Mouse (Mus musculus) frontal cortex, postnatal 10 days (tissue): ENCODE measurements at regions not wholly inside any gene's neighbourhood (a gene's known extent, or its start where the extent isn't known, plus 50 kb on each side); places are given as distances from the start of the nearest gene placed in this dataset.

ENCODE experiments used
- DNase-seq, 2 experiments: peaks; one replicate each; pipeline ENCODE4 v3.0.0; 2022; ENCODE audit warnings: low spot score in 2 of 2, mixed read lengths in 1 of 2

DNA sequence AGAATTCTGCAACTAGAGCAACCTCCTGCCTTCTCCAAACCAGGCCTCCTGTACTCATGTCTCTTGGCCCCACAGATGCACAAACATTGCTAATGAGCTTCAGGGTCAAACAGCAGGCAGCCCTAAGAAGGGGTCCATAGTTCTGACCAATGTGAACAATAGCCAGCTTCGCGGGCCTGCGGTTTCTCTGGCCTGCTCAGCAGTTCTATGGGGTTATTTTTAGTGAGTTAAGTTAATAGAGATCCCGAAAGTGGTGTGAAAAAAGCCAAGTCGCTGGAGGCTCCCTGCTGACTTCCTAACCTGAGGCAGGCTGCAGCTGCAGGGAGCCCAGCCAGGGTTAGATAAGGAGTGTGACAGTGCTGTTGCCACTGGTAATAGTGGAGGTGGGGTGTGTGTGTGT, 106.6 kb downstream of the Pdcd6ip start:
- DNase-seq: no peak

DNA sequence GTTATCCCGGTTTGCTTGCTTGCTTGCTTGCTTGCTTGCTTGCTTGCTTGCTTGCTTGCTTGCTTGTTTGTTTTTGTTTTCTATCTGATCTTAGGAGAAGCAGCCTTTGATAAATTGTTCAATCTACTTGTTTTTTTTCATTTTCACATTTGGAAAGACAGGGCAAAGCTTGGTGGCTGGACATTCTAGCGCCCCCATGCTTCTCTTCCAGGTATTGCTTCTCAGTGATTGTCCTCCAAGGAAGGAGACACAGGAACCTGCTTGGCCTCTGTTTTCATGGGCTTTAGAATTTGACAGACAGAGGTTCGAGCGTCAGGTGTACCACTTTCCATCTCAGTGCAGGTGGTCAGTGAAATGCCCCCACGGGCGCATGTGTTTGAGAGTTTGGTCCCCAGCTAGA, 120.8 kb downstream of the Pdcd6ip start:
- DNase-seq: no peak

DNA sequence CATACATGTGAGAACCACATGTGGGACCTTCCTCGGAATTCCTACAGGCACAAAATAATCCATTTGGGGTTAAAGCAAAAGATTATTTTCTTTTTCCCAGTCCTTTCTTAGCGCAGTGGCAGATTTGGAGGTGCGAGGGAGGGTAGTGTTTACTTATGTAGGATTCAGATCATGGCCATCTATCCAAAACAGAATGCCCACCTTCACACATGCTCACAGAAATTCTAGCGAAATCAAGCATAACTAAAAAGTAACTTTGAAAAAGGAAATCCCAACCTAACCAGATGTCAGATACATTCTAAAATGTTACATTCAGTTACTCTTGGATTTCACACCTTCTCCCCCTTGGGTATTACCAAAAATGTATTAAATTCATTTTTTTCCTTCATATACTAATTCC, 121.6 kb downstream of the Pdcd6ip start:
- DNase-seq: no peak

DNA sequence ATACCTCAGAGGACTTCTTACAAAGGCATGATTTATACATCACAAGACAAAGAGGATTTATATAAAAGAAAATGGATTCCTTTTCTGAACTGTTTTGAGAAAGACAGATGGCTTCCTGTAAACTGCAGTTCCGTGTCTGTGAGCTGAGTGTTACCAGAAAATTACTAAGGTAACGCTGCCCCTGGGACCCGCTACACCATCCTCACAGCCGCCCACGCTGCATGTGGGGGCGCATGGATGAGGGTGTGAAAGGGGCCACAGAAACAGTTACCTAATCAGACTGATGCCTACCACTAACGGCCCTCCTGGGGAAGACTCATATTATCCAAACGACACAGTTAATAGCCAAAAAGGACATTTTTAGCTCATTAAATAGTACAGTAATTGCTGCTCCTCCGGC, 129.8 kb downstream of the Pdcd6ip start:
- no peak for DNase-seq

DNA sequence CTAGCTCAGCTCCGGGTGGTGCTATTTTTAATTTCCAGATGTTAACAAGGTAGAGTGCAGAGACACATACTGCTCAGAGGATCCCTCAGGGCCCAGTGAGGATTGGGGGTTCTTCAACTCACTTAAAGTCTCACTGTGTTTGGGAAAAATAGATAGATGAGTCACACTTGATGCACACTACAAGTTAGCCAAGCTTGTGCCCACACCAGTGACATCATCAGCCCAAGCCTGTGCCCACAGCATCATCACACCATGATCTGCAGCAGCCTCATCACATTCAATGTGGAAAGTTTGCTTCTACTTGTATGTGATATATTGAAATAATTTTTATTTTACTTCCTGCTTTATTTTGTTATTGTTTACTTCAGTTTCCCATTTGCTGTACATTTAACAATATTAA, 139.2 kb downstream of the Pdcd6ip start:
- no peak for DNase-seq

DNA sequence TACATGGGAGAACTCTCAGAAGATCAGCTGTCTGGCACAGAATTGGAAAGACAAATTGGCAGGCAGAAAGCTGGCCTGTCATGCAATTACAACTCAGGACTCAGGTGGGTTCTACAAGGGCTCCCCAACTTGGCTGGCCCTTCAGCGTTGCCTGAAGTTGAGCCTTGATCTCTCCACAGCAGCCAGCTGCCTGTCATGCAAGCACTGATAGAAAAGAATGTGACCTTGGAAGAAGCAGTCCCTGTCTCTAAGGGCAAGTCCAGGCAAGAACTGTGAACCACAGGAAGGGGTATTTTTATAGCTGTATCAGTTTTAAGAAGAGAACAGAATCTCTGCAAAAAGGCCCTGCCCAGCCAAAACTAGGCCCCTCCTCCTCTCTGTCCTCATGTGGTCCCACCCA, 140.4 kb downstream of the Pdcd6ip start:
- no peak for DNase-seq

DNA sequence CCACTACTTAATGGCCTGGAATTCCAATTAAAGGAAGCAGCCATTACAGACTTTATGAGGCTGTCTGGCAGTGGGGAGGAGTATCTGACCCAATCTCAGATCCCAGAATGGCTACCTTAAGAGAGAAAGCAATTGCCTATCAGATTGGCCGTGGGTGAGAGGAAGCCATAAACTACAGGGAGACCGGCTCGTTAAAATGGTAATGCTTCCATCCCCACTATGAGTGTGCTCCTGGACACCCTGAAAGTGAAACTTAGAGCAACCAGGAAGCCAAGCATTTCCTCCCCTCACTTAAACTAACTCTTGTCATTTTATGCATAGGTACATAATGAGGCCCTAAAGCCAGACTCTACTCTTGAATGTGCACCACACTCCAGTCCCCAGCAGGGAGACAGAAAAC, 141.4 kb downstream of the Pdcd6ip start:
- DNase-seq: no peak

DNA sequence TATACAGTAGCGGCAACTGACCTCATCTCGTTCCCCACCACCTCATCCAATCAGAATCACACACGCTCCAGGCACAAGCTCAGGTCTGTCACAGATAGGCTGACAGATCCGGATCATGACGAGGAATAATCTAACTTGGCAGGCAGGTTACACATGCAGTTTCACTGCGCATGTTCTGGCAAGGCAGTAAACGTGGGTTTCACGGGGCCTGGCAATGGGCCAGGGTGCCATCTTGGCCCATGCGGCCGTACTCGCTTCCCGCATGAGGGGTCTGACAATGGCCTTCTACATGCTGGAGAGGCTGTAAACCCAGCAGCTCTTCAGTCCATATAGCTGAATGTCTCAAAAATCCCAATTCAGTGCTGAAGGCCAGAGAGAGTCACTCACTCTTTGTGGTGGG, 154.1 kb downstream of the Pdcd6ip start:
- DNase-seq: no peak

DNA sequence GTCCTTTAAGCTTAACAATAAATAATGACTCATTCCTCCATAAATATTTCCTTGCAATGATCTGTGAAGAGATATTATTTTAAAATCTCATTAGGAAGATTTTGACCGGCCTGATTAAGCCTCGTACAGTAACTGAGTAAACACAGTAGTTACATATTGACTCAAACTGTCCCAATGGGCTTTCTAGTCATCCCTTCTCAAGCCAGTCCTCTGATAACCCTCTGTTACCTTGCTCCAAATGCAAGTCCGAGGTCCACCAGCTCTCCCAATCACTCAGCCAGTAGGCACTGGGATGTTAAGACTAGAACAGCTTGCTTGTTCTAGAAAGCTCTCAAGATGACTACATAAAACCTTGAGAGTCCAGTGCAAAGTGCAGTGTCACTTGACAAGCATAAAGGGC, 160.6 kb downstream of the Pdcd6ip start:
- no peak for DNase-seq

DNA sequence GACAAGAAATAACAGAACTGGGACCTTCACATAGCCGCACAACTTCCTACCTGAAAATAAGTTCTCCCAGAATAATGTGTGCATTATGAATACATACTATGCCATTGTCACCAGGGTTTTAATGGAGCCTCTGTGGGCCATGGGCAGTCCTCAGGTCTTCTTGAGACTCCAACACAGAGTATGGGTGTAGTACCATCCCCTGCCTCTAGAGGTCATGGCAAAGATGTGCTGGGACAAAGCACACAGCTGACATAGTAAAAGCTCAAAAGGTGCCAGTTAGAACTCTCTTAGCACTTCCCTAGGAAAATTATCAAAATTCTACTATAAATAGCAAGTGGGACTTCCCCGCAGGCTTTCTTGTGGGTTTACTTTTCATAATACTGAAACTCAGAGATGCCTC, 179.5 kb downstream of the Pdcd6ip start:
- no peak for DNase-seq

DNA sequence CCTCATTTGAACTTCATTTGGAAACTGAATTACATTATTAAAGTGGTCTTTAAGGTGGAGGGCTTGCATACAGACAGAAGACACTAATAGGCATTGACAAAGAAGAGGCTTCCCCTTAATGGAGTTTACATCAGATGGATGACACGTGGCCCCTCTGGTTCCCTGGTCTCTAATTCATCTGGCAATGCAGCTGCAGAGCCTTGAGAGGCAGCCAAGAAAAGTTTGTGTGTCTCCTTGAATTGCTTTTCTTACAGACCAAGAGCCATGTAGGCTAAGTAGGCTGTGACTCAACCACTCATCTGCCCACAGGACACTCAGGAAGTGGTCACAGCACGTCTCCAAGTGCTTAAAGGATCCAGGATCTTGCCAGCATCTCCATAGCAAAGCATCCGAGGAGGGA, 183.8 kb downstream of the Pdcd6ip start:
- no peak for DNase-seq

DNA sequence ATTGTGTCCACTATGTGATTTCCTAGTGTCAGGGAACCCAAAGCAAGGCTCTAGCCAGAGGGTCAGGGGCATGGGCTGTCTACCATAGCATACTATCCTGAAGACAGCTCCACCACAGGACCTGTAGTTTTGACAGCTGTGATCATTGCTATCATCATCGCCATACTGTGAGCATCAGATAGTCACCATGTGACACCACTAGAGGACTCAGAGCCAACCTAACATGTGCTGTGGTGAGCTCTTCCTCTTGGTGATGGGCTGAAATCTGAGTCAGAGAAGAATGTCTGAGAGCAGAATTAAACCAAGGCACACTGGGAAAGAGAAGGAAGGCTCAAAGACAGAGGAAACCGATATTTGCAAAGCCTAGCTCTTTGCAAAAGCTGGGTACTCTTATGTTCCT, 184.9 kb downstream of the Pdcd6ip start:
- DNase-seq: no peak

DNA sequence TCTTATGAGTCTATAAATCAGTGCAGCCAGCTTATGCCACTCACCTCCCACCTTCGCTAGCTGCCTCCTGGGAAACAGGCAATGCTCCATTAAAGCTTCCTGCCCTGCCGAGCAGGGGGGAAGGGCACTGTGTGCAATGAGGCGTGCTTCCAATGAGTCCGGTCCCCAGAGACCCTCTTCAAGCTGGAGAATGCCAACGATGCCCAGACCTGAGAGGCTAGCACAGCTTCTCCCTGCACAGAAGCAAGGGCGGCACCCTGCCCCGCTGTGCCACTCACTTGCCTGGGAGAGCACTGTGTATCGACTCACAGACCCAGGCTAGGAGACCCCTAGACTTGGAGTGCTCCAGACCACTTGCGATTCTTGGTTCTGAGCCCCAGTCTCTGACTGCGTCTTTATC, 188.3 kb downstream of the Pdcd6ip start:
- DNase-seq: no peak

DNA sequence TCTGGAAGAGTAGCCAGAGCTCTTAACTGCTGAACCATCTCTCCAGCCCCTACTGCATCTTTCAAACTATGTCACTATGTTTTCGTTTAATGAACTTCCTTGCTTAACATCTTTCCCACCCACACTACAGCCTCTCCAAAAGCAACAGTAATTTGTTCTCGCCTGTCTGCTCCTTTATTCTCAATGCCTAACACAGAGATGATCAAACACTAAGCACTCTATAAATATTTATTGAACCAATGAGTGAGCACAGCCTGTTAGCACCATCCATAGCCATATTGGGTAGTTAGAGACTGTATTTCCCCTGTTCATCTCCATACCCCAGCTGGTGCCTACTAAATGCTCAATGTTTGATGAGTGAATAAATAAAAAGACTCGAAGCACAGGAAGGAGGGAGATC, 189.6 kb downstream of the Pdcd6ip start:
- no peak for DNase-seq

DNA sequence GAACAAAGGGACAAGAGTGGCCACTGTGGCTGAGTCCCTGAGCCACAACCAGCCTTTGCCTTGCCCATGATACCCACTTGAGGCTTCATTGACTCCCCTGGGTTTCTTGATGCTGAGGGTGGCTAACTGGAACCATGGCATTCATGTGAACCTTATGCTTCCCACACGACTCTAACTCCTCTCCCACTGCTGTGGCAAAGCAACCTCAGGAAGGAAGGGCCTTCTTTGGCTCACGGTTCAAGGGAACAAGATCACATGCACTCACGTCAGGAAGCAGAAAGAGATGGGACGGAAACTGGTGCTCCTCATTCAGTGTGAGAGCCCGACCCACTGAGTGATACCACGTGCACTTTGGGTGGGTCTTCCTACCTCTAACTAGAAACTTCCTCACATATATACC, 190.3 kb downstream of the Pdcd6ip start:
- DNase-seq: no peak

DNA sequence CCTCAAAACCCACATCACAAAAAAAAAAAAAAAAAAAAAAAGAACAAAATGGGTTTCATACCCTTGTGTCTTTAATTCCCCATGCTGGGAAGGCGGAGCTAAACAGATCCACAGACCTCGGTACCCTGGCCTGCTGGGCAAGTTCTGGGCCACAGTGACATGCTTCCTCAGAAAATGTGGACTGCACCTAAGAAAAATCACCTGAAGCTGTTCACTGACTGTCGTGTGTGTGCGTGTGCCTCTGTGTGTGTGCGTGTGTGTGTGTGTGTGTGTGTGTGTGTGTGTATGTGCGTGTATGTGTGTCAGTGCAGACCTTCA, 192.4 kb downstream of the Pdcd6ip start:
- no peak for DNase-seq

DNA sequence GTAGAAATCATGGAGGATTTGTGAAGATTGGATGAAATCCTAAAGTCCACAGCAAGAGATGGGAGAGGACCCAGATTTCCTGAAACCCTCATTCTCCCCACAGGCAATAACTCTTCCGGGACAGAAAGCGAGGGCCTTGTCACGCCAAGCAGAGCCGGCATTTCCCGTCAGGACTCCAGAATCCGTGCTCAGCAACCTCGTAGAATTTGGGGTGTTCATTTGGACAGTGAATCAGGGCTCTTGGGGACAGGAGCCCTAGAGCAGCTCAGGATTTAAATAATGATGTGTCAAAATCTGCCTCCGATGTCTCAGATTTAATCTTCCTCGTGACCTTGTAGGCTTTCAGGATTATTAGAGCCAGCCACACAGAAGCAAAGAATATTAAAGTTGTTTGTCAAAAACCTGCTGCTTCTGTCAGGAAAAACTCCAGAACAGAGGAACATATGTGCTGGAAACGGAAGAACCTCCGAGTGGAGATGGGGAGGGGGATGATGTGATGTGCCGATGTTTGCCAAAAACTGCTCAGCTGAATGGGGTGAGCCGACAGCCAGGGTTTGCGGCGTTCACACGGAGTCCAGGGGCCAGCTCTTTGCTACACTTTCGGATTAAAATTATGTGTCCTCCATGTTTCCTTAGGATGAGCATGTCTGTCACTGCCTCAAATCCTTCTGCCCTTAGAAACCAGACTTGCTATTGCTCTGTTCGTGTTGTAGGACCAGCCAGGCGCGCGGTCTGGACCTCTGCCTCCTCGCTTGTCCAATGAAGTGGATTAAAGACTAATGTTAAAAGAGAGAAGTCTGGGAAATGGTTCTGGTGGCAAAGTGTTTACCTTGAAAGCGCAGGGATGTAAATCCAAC, 193.0 kb downstream of the Pdcd6ip start:
- DNase-seq: no peak

DNA sequence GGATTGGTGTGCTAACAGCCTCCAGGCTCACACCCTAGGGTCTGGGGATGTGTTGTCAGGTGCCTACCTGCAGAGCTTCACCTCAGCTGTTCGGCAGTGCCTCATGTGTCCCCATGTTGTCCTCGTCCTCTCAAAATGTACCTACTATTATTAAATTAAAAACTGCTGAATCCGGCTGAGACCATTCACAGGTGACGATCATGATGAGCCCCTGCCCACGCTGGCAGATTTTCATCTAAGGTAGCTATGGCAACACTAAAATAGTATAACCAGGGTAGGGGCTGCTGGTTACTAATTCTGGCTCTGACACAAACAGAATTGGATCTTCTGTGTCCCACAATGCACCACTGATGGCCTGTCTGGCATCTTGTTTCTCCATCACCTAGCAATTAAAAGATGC, 196.8 kb downstream of the Pdcd6ip start:
- DNase-seq: no peak

DNA sequence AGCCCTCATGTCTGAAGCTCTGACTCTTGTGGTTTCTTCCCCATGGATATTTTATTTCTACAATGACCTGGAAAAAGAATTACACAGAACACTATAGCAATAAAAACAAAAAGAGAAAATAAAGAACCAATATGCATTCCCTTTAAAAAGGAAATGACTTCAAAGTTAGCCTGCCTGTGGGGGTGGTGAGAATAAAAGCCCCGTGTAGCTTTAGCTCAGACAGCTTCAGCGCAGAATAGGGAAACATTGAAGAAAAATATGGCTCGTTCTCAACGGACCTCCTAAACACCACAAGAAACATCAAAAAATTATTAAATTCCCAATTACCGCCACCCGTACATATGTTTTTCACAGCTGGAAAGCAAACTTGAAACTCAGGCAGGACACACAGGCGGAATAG, 198.7 kb downstream of the Pdcd6ip start:
- DNase-seq: no peak

DNA sequence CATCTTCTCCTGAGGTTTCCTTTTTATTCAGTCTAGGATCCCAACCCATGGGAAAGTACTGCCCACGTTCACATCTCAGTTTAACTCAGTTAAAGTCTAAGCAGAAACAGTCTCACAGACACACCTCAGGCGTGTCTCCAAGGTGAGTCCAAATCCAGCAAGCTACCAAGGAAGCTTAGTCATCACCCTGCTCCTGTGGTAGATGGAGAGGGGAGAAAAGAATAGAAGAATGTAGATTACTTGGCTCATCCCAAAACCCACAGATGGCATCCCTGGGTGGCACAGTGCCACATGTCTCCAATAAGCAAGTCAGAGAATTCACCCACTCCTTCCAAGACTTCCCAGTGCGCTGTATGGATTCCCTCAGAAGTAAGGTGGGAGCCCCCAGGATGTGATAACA, 199.2 kb downstream of the Pdcd6ip start:
- peak; percentile 67 to 71 for DNase-seq

DNA sequence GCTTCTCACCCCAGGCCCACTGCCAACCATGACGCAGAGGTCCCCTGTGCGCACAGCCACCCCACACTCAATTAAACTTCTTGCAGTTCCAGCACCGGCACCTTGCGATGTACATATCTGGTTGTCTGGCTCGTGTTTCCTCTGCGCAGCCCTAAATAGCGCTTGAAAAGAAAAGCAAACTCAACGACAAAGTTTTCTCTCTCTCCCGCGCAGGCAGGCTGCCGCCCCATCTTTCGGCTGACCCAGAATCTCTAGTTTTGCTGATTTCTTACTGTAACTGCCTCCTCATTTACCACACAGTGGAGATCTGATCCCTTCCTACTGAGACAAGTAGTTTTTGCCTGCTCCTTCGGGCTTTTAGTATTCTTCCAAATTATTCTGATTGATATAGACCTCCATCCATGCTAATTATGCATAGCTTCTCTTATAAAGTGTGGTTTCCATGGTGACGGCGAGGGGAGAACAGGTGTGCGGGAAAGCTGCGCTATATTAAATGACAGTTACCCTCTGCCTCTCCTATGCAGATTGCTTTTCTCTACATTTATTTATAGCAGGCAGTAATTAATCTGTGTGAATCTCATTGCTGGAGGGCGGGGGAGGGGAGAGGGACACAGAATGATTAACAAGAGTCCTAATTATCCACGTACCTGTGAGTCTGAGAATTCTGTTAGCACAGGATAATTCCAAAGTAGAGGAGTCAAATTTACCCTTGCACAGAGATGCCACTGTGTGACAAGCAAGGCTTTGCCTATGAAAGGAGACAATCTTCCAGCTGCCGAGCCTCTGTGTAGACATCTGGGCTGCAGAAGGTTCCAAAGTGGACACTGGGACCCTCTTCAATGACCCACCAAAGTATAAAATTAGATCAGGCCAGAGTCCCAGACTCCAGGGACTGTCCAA, 200.2 kb downstream of the Pdcd6ip start:
- DNase-seq: peak; percentile 46 to 49

DNA sequence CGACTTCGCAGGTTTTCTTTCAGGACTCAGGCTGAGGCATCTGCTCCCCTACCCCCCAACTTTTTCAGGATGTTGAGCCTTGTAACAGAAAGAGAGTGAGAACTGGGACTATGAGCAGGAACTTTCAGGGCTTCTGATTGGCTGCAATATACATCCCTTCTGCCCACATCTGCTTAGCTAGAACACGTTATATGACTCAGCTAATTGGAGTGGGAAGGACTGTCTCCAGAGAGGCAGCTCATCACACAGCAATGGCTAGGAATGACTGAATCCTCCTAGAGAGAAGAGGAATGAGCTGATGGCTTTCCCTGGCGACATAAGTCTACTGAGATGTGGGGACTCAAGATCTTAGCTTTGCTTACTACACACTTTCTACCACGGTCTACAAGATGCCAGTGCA, 208.8 kb downstream of the Pdcd6ip start:
- no peak for DNase-seq

DNA sequence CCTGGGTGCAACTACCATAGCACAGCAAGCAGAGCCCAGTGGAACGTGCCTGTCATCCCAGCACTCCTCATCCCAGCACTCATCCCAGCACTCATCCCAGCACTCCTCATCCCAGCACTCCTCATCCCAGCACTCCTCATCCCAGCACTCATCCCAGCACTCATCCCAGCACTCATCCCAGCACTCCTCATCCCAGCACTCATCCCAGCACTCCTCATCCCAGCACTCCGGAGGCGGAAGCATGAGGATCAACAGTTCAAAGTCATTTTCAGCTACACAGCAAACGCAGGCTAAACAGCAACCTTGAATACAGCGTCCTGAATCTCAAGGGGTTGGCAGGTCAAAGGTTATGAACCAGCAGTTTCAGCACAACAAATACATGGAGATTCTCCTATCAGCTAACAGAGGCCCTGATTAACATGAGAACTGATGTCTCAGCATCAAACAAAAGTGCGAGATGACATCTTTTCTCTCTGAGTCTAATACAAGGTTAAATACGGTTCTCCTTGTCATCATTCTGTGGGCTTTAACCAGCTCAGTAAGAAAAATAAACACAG, 211.8 kb downstream of the Pdcd6ip start:
- no peak for DNase-seq
